Mouse (Mus musculus) hindbrain, embryonic 13.5 days (tissue): ENCODE data around the gene Dntt. TPM values are rescaled to one million over a fixed set of nuclear protein-coding genes. Genes with fewer than 3 reads are reported as not detected.

Source experiments
- ATAC-seq: fragments of 200-750 bp; cut with Nextera tagmentation; 2 replicates; pipeline ENCODE4 v1.8.0; 2017; ENCODE audit warnings: moderate TSS enrichment; ENCODE audit not compliant: low FRiP score
- H3K27ac ChIP-seq: fragments of 300-500 bp; sonication (generic); 2 replicates; pipeline ENCODE4 v1.5.1; 2015; ENCODE audit warnings: inconsistent platforms, mild to moderate bottlenecking, moderate library complexity
- H3K27me3 ChIP-seq: fragments of 300-500 bp; sonication (generic); 2 replicates; pipeline ENCODE4 v1.6.1; 2015; ENCODE audit warnings: mild to moderate bottlenecking, inconsistent platforms
- H3K36me3 ChIP-seq: fragments of 300-500 bp; sonication (generic); 2 replicates; pipeline ENCODE4 v1.6.1; 2015; ENCODE audit warnings: mild to moderate bottlenecking, inconsistent platforms
- H3K4me1 ChIP-seq: fragments of 300-500 bp; sonication (generic); replicated peaks from 2 replicates; pipeline ENCODE4 v1.6.1; 2015; ENCODE audit warnings: inconsistent platforms
- H3K4me2 ChIP-seq: fragments of 300-500 bp; sonication (generic); 2 replicates; pipeline ENCODE4 v1.6.1; 2015; ENCODE audit warnings: inconsistent platforms, mild to moderate bottlenecking, moderate library complexity
- H3K4me3 ChIP-seq: fragments of 300-500 bp; sonication (generic); 2 replicates; pipeline ENCODE4 v1.5.1; 2015; ENCODE audit warnings: mild to moderate bottlenecking, inconsistent platforms
- H3K9ac ChIP-seq: fragments of 300-500 bp; sonication (generic); 2 replicates; pipeline ENCODE4 v1.6.1; 2015; ENCODE audit warnings: mild to moderate bottlenecking, inconsistent platforms
- H3K9me3 ChIP-seq: fragments of 300-500 bp; sonication (generic); 2 replicates; pipeline ENCODE4 v1.6.1; 2016; ENCODE audit warnings: inconsistent platforms
- WGBS: fragments of 180-500 bp; shearing (Covaris S2); methylation state at CpG from one replicate; pipeline ENCODE4 v1.1.7; 2015; 5-methylcytosine and 5-hydroxymethylcytosine counted together
- polyA plus RNA-seq: library from polyadenylated mRNA; unstranded; fragments of >200 nt; fragmentation: Nextera tagmentation; extraction: Ambion mirVana; gene quantifications from 2 replicates; pipeline ENCODE4 v1.2.1, GENCODE M21; 2015

Gene Dntt
- polyA plus RNA-seq, 1 experiment from 2014 or later, result not detected

DNA sequence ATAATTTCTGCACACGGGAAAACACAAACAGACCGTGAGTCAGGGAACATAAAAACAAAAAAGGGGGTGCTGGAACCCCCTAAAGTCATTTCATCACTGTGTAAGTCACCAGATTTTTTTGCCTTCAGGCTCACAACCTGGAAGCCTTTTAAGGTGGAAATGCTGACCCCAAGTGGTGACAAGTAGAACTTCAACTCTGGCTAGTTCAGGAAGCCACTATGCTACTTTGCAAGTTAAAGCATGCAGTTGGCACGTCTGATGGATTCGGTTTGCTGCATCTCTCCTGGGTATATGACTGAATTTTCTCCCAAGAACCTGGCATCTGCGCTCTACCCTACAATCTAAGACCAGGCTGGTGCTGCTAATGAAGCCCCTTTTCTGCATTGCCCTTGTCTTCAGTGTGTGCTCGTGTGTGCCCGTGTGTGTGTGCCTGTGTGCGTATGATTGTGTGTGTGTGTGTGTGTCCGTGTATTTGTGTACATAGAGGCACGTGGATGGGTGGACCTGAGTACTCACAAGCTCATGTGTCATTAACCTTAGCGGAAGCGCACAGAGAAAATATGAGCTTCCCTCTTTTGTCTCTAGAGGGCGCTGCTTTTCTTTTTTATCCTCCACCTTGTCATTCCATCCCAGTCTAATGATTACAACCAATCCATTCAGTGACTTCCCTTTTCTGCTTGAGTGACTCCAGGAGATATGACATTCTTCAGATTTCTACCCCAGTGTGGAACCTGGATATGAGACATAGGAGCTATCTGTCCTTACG lies 12.9 kb upstream of the Dntt start:
- no peaks in the 10 kb centered on the region for H3K9me3 ChIP-seq
- peak overlapping the region; percentile 46 for H3K4me2 ChIP-seq
- H3K4me3 ChIP-seq, result peak overlapping the region; percentile 12; the same call in 1 of the 2 replicates
- WGBS, result 18% methylated on average over 14 of the region's 14 CpGs
- H3K36me3 ChIP-seq, result no peaks in the 10 kb centered on the region
- peak; percentile 70 for ATAC-seq
- H3K4me1 ChIP-seq, result peaks cover 3% of the 10 kb centered on the region
- peak overlapping the region; percentile 58; the same call in 1 of the 2 replicates for H3K9ac ChIP-seq
- H3K27ac ChIP-seq, result no peak overlapping the region
- H3K27me3 ChIP-seq, result peaks cover 21% of the 10 kb centered on the region

DNA sequence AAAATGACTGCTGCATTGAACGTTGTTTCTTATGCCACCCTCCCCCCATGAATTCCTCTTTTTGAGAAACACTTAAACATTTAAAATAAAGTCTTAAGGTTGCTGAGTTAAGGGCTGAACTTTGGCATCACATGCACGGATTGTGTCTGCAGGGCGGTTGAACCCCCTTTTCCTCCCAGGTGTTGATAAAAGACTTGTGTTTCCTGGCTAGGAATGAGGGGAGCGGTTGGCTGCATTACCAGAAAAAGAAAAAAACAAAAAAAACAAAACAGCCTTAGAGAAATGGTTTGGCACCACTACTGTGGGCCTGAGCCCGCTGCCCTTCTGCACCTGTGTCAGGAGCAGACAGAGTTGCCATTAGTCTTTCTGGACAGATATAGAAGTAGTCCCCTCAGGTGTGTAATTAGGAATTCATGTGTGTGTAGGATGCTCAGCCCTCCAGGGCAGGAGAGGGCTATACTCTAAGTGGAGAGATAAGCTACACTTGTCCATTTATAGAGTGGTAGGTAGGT lies 9.9 kb upstream of the Dntt start:
- 85% methylated on average over 5 of the region's 5 CpGs for WGBS
- no peak for ATAC-seq
- H3K4me1 ChIP-seq, result peaks cover 3% of the 10 kb centered on the region
- H3K9me3 ChIP-seq, result no peaks in the 10 kb centered on the region
- H3K4me2 ChIP-seq, result no peak overlapping the region
- H3K27ac ChIP-seq, result no peak overlapping the region
- no peak overlapping the region for H3K9ac ChIP-seq
- no peak overlapping the region for H3K4me3 ChIP-seq
- no peaks in the 10 kb centered on the region for H3K36me3 ChIP-seq
- peaks cover 15% of the 10 kb centered on the region; the same call in 1 of the 2 replicates for H3K27me3 ChIP-seq

DNA sequence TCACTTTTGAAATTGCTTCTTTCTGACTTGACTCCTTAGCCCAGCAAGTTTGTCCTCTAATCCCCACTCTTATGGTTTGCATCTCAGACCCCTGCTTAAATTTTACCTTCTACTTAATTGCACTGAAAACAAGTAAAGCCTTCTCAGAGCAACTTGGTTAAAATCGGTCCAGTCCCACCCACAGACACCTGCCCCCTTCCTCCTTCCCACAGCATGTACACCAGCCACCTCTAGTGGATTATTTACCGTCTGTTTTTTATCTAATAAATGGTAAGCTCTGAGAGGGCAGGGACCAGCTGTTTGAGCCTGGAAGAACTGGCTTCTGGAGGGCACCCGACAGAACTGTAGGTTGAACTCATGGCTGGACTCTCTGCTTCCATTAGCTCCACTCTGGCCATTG lies 8.5 kb upstream of the Dntt start:
- Histone ChIP-seq H3K4me1 (peaks cover 3% of the 10 kb centered on the region), H3K9me3 (no peaks in the 10 kb centered on the region), H3K27me3 (0 out of 2 replicates have a peak, but pooled peaks cover 10% of the 10 kb centered on the region), H3K27ac (no peak overlapping the region), H3K9ac (no peak overlapping the region), H3K36me3 (no peaks in the 10 kb centered on the region), H3K4me2 (no peak overlapping the region), H3K4me3 (no peak overlapping the region)
- ATAC-seq, result no peak
- WGBS, result 86% methylated on average over 3 of the region's 3 CpGs

DNA sequence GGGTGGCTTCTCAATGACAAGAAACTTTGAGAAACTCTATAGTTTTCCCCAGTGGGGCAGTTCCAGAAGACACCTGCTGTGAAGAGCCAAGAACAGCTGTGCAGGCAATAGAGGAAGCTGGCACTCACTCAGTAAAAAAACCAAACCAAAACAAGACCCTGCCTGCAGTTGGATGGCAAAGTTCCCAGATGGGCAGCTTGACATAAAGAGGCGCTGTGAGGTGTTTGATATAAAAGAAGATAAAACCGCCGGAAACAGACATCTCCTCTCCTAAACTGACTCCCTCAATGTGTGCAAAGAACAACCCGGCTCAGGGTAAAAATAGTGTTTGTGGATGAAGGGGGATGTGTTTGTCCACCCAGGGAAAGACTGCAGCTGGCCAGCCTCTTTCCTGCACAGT lies 6.8 kb upstream of the Dntt start:
- WGBS, result 85% methylated on average over 4 of the region's 4 CpGs
- no peaks in the 10 kb centered on the region for H3K9me3 ChIP-seq
- H3K27me3 ChIP-seq, result 0 out of 2 replicates have a peak, but pooled peaks cover 8% of the 10 kb centered on the region
- no peak overlapping the region for H3K4me3 ChIP-seq
- no peak overlapping the region for H3K4me2 ChIP-seq
- H3K27ac ChIP-seq, result no peak overlapping the region
- ATAC-seq, result no peak
- no peak overlapping the region for H3K9ac ChIP-seq
- H3K36me3 ChIP-seq, result no peaks in the 10 kb centered on the region
- H3K4me1 ChIP-seq, result no peaks in the 10 kb centered on the region

DNA sequence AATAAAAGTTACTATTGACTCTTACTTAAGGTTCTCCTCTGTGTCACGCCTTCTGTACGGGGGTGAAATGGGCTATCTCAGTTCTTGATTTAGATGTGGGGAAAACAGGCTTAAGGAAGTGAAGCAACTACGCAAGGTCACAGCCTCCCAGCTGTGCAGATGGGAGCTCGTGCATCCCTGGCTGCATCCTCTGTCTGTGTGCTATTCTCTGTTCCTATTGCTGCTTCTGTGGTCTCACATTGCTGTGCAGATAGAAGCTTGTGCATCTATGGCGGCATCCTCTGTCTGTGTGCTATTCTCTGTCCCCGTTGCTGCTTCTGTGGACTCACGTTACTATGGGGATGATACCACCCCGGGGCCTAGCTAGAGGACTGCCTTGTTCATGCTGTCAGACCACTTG lies 2.5 kb upstream of the Dntt start:
- Histone ChIP-seq H3K9ac (no peak overlapping the region), H3K4me2 (no peak overlapping the region), H3K4me1 (no peaks in the 10 kb centered on the region), H3K4me3 (no peak overlapping the region), H3K27ac (no peak overlapping the region), H3K36me3 (no peaks in the 10 kb centered on the region), H3K27me3 (0 out of 2 replicates have a peak, but pooled peaks cover 1% of the 10 kb centered on the region), H3K9me3 (no peaks in the 10 kb centered on the region)
- WGBS, result 81% methylated on average over 8 of the region's 8 CpGs
- ATAC-seq, result no peak

DNA sequence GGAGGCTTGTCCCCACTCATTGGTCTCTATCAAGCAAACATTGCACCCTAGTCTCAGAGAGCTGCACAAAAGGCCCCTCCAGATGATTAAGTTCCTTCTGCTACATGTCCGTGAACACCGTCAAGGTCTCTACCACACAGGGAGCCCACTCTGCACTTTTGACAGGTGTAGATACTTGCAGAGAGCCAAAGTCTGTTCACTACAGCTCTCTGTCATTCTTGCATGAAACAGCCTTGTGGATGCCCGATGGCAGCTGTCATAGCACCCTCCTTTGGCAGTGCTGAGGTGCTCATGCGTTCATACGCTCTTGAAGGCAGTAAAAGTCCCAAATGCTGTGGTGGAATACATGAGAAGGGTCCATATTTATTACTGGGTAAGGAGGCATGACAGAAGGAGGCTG lies 2.1 kb upstream of the Dntt start:
- no peaks in the 10 kb centered on the region for H3K27me3 ChIP-seq
- H3K9ac ChIP-seq, result no peak overlapping the region
- H3K4me1 ChIP-seq, result no peaks in the 10 kb centered on the region
- H3K4me3 ChIP-seq, result no peak overlapping the region
- no peak overlapping the region for H3K4me2 ChIP-seq
- H3K27ac ChIP-seq, result no peak overlapping the region
- H3K9me3 ChIP-seq, result no peaks in the 10 kb centered on the region
- ATAC-seq, result no peak
- no peaks in the 10 kb centered on the region for H3K36me3 ChIP-seq
- WGBS, result 91% methylated on average over 5 of the region's 5 CpGs

DNA sequence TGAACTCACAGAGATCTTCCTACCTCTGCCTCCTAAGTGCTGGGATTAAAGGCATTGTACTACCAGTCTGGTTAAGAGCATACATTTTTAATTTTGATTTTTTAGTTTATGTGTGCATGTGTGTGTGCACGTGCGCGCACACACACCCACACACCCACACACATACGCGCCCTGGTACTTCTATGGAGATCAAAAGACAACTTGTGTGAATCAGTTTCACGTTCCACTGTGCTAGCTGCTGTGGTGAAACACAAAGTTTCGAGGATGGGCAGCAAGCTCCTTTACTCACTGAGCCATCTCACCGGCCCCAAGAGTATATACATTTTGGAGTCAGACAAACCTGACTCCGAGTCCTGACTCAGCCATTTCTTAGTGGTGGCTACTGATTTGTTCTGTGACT lies 1.5 kb upstream of the Dntt start:
- H3K9me3 ChIP-seq, result no peaks in the 10 kb centered on the region
- no peak for ATAC-seq
- WGBS, result 92% methylated on average over 9 of the region's 9 CpGs
- no peaks in the 10 kb centered on the region for H3K36me3 ChIP-seq
- no peaks in the 10 kb centered on the region for H3K4me1 ChIP-seq
- no peak overlapping the region for H3K27ac ChIP-seq
- no peak overlapping the region for H3K4me2 ChIP-seq
- no peak overlapping the region for H3K9ac ChIP-seq
- H3K27me3 ChIP-seq, result no peaks in the 10 kb centered on the region
- no peak overlapping the region for H3K4me3 ChIP-seq

DNA sequence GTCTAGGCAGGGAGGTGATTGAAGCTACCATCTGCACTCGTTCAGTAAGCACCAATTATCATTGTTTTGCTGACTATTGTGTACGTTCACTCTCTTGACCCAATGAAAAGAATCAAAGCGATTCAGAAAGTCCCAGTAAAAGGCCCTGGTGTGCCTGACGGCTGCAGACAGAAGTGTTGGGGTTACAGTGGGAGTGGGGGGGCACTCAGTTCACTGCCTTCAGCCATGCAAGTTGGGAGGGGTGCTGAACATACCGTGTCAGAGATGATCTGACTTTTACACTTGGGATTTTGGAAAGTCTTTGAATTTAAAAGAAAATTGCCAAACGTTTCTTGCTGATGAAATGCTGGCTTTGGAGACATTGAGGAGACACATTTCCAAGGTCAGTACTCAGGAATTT lies 1.1 kb downstream of the Dntt start:
- Histone ChIP-seq H3K27me3 (no peaks in the 10 kb centered on the region), H3K4me1 (no peaks in the 10 kb centered on the region), H3K9ac (no peak overlapping the region), H3K36me3 (no peaks in the 10 kb centered on the region), H3K4me3 (no peak overlapping the region), H3K9me3 (no peaks in the 10 kb centered on the region), H3K27ac (no peak overlapping the region), H3K4me2 (no peak overlapping the region)
- no peak for ATAC-seq
- 35% methylated on average over 6 of the region's 6 CpGs for WGBS

DNA sequence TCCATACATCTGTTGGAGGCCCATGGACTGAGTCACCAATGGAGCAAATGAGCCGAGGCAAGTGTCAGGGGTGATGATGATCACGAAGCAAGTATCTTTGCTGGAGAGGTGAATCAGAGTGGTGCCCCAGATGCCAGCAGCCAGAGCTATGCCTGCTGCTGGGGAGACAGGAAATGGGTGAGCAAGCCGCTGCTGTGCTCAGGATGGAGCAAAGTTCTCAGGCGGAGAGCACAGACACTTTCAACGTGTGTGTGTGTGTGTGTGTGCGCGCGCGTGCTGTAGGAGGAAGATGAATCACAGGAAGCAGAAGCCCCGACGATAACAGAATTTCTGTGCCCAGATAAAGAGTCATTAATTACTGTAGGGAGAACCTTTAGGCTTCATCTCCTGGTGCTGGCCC lies 1.9 kb downstream of the Dntt start:
- no peak for ATAC-seq

DNA sequence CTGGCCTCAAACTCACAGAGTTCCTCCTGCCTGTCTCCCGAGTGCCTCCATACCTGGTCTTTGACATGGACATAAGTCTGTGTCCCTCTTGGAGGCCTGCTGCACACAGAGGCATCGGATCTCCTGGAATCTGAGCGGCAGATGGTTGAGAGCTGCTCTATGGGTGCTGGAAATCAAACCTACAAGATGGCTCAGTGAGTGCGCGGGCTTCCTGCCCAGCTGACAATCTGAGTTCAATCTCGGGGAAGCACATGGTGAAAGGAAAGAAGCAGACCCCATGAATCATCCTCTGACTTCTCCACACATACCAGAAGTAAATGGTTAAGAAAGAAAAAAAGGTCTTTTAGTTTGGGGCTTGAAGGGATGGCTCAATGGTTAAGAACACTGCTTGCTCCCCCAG lies 2.8 kb downstream of the Dntt start:
- Histone ChIP-seq H3K27ac (no peak overlapping the region), H3K4me3 (no peak overlapping the region), H3K9ac (no peak overlapping the region), H3K4me1 (no peaks in the 10 kb centered on the region), H3K36me3 (no peaks in the 10 kb centered on the region), H3K4me2 (no peak overlapping the region), H3K27me3 (no peaks in the 10 kb centered on the region), H3K9me3 (no peaks in the 10 kb centered on the region)
- no peak for ATAC-seq
- 92% methylated on average over 6 of the region's 6 CpGs for whole genome bisulfite sequencing

More for the DNA sequence above, 1.9 kb downstream of the Dntt start:
- no peaks in the 10 kb centered on the region for H3K36me3 ChIP-seq
- H3K9ac ChIP-seq, result no peak overlapping the region
- WGBS, result 83% methylated on average over 11 of the region's 11 CpGs
- no peaks in the 10 kb centered on the region for H3K27me3 ChIP-seq
- H3K4me3 ChIP-seq, result no peak overlapping the region
- H3K27ac ChIP-seq, result no peak overlapping the region
- H3K4me1 ChIP-seq, result no peaks in the 10 kb centered on the region
- H3K9me3 ChIP-seq, result no peaks in the 10 kb centered on the region
- H3K4me2 ChIP-seq, result no peak overlapping the region

DNA sequence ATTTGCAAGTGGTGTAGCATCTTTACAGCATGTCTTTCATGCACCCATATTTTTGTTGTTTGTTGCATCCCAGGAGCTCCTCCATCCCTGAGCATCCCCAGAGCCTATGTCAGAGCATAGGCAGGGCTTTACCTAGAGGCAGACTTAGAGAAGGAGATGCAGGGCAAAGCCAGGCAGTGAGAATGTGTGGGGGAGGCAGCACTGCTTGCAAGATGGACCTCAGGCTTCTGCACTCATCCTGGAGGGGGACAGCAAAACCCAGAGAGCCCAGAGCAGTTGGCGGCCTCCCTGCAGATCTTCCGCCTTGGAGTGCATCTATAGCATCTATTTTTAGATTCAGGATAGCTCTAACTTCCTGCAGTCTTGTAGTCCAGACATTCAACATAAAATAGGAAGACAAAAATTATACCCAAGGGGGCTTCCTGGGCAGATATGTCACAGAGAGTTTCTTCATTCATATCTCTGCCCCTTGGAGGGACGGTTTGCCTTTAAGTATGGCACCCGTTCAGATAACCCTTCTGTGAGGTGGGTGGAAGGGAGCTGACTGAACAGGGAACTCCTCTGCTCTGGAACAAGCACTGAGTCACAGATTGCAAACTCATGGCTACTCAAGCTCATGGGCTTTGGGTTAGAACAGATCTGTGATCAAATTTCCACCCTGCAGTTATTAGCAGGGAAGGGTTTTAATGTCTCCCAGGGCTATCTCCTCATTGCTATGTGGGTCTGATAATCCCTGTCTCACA lies 6.9 kb downstream of the Dntt start:
- H3K4me2 ChIP-seq, result no peak overlapping the region
- WGBS, result 82% methylated on average over 4 of the region's 4 CpGs
- no peak for ATAC-seq

DNA sequence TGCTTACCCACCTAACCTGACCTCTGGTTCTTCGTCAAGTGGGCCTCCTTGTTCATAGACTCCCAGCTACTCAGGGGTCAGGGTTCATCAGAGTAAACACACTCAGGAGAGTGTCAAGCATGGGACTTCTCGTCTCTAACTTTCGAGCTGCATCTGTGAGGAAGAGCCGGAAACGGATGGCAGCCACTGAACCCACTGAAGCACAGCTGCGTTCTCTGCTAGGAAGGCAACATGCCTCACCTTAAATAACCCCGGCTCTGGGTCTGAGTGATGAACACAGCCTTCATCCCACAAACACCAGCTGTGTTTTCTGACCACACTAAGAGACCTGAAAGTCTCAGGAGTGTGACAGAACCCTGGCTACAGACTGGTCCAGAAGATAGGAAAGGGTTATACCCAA lies 10.0 kb downstream of the Dntt start:
- Histone ChIP-seq H3K4me1 (no peaks in the 10 kb centered on the region), H3K9ac (no peak overlapping the region), H3K4me3 (no peak overlapping the region), H3K9me3 (no peaks in the 10 kb centered on the region), H3K27ac (no peak overlapping the region), H3K27me3 (no peaks in the 10 kb centered on the region), H3K36me3 (no peaks in the 10 kb centered on the region), H3K4me2 (no peak overlapping the region)
- 89% methylated on average over 7 of the region's 7 CpGs for WGBS
- no peak for ATAC-seq

More for the DNA sequence above, 6.9 kb downstream of the Dntt start:
- Histone ChIP-seq H3K36me3 (no peaks in the 10 kb centered on the region), H3K27ac (no peak overlapping the region), H3K9me3 (no peaks in the 10 kb centered on the region), H3K4me3 (no peak overlapping the region), H3K9ac (no peak overlapping the region), H3K27me3 (no peaks in the 10 kb centered on the region), H3K4me1 (no peaks in the 10 kb centered on the region)
